Mouse (Mus musculus): Measurements from ENCODE around the gene Rab11b. TPM values are rescaled to one million over a fixed set of nuclear protein-coding genes. Genes with fewer than 3 reads are reported as not detected.

Gene Rab11b
- total RNA-seq, 1 experiment from 2014 or later: 33.9 TPM

DNA sequence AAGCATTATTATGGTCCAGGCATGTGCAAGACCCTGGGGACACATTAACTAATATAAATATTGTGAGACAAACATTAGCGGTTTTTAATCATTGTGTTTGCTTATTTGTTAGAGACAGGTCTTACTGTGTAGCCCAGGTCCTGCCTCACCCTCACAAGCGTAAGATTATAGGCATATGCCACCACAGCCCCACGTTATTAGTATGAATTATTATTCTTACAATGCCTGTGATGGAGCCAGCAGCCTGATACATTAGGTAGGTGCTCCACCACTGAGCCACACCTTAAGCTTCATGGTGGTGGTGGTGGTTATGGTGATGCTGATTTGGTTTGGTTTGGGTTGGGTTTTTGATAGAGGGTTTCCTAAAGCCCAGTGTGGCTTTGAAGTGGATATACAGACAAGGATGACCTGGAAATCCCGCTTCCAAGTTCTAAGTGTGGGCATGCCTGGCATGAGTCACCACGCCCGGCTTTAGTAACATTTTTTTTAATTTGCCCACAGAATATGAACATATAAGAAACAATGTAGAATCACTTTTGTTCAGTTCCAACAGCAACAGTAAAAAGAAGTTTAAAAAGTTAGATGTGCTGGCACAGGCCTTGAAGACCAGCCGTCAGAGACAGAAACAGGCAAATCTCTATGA is 40.5 kb downstream of the Rab11b start:
- no peak for ATAC-seq (ENCODE audit: extremely low read depth, insufficient number of reproducible peaks, low FRiP score, poor library complexity, severe bottlenecking)

DNA sequence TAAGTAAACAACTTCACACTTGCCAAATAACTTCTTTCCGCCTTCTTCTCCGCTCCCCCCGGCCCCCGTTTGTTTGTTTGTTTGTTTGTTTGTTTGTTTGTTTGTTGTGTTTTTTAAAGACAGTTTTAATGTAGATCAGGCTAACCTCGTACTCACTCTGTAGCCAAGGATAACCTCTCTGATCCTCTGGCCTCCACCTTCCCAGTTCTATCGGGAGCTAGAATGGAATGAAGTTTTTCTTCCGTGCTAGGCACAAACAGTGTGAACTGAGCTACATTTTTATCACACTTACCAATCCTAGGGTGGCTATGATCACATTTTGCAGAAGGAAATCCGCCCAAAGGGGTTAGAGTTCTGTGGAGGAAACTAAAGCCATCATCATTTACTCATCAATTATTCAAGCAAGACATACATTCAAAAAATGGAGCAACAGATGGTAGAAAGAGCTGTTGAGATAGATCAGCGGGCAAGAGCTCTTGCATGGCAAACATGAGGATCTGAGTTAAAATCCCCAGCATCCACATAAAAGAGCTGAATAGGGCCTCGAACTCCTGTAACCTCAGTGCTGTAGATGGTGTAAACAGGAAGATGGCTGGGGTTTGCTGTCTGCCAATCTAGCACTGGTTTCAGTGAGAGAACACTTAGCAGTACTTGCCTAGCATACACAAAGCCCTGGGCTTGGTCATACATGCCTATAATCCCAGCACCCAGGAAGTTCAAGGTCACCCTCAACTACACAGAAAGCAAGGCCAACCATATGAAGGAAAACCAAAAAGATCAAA is 41.2 kb downstream of the Rab11b start:
- ATAC-seq (ENCODE audit: extremely low read depth, insufficient number of reproducible peaks, low FRiP score, poor library complexity, severe bottlenecking): no peak

DNA sequence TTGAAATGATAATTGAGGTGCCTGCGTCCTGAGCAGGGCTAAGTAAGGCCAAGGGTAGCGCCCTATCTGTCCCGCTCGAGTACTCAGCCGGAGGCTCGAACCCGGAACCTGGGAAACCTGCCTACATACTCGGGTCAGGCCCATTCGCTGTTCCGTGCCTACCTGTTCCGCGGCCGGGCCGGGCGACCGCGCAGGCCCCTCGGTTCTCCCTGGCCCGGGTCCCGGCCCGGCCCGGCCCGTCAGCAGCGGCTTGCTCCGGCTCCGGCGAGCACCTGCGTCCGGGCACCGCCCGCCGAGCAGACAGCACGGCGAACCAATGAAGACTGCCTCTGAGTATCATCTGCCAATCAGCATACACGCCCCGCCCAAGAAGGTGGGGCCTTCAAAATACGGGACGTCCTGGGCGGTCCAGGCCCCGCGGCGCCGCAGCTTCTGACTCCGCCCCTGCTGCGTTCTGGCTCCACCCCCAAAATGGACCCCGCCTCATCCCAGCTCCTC is 41.9 kb downstream of the Rab11b start, which contains the start of gene March2:
Gene March2 (minus strand): TSS at position 287 of the 498 bp plus-strand sequence.
- ATAC-seq (ENCODE audit: extremely low read depth, insufficient number of reproducible peaks, low FRiP score, poor library complexity, severe bottlenecking): peak; percentile 100

GRCm38 (mm10) chr17:33717982-33718381 is 42.3 kb downstream of the Rab11b start:
- ATAC-seq (ENCODE audit: extremely low read depth, insufficient number of reproducible peaks, low FRiP score, poor library complexity, severe bottlenecking): no peak

DNA sequence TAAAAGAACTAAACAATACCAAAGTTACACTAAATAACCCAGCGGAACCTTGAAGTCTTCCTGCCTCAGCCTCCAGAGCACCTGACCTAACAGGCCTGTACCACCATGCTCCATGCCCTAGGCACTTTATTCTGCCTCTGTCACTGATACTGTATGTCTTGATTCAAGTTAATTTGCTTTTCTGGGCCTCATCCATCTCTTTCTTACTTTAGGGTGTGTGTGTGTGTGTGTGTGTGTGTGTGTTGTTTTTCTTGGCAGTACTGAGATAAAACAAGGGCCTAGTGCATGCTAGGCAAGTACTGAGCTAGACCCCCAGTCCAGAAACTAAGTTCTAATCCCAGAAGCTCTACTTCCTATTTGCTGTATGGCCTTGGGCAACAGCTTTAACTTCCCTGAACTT is 43.1 kb downstream of the Rab11b start:
- no peak for ATAC-seq (ENCODE audit: extremely low read depth, insufficient number of reproducible peaks, low FRiP score, poor library complexity, severe bottlenecking)

GRCm38 (mm10) chr17:33714779-33715178 is 45.6 kb downstream of the Rab11b start:
- ATAC-seq (ENCODE audit: extremely low read depth, insufficient number of reproducible peaks, low FRiP score, poor library complexity, severe bottlenecking): no peak

DNA sequence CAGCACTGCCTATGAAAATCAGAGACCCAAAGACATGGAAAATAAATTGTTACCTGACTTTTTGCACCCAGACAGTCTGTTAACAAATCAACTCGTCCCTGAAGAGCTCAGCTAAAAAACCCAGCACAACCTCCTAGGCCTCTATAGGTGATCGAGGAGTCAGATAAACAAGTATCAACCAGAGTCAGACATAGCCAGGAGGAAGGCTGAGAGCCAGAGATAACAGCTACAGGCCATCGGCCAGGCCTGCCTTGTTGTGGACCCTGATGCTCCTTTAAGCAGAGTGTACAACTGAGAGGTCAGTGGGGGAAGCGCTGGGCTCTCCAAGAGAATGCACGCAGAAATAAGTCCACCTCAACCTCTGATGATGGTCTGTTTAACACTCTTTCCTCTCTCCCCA is 47.1 kb downstream of the Rab11b start:
- ATAC-seq (ENCODE audit: extremely low read depth, insufficient number of reproducible peaks, low FRiP score, poor library complexity, severe bottlenecking): no peak

- no peak for ATAC-seq (ENCODE audit: extremely low read depth, insufficient number of reproducible peaks, low FRiP score, poor library complexity, severe bottlenecking)
Observed at GRCm38 (mm10) chr17:33709834-33710233, 50.5 kb downstream of the Rab11b start.

DNA sequence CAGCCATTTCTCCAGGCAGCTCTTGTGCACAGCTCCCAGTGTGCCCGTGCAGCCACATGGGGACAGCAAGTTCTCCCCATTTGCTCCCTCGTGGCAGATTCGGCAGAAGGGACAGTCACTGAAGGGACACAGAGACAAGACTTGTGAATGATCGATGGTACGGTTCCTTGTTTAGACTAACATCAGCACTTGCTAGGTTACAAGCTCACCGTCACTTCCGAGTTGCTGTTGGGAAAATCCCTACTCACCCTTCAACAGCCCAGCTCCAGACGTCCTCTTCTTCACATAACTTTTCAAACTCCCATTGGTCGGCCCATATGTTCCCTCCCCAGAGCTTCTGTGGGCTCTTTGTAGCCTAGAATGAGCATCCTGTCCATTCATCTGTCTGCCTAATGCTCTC is 57.2 kb downstream of the Rab11b start:
- ATAC-seq (ENCODE audit: extremely low read depth, insufficient number of reproducible peaks, low FRiP score, poor library complexity, severe bottlenecking): no peak

GRCm38 (mm10) chr17:33702178-33702577 is 58.2 kb downstream of the Rab11b start:
- no peak for ATAC-seq (ENCODE audit: extremely low read depth, insufficient number of reproducible peaks, low FRiP score, poor library complexity, severe bottlenecking)

DNA sequence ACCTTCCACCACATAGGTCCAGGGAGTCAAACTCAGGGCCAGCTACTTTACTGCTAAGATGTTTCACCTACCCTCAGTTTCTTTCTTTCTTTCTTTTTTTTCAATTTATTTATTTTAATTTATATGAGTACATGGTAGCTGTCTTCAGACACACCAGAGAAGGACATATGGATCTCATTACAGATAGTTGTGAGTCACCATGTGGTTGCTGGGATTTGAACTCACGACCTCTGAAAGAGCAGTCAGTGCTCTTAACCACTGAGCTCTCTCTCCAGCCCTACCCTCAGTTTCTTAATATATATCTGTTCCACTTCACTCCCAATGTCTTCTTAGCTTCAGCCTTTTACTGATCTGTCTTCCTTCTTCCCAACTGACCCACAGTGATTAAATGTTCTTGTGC is 64.9 kb downstream of the Rab11b start:
- ATAC-seq (ENCODE audit: extremely low read depth, insufficient number of reproducible peaks, low FRiP score, poor library complexity, severe bottlenecking): no peak

Other genes with a start within 250 kb of the Rab11b start
- 62.0 and 78.5 TPM in 2 replicates for gene Adamts10, start 236.3 kb downstream of the Rab11b start, total RNA-seq (2017)
- gene Myo1f, start 204.8 kb downstream of the Rab11b start, total RNA-seq (2017): 383 and 399 TPM in 2 replicates
- 35.3 and 40.5 TPM in 2 replicates for gene Zfp414, start 131.4 kb downstream of the Rab11b start, total RNA-seq (2017)
- 64.7 and 68.6 TPM in 2 replicates for gene Pram1, start 122.5 kb downstream of the Rab11b start, total RNA-seq (2017)
- 247 and 353 TPM in 2 replicates for gene Hnrnpm, start 73.7 kb downstream of the Rab11b start, total RNA-seq (2017)
- 62.6 and 68.3 TPM in 2 replicates for gene March2, start 41.9 kb downstream of the Rab11b start, total RNA-seq (2017)
- 2.3 TPM in 1 of 2 replicates, not detected in the other for gene Angptl4, start 21.3 kb upstream of the Rab11b start, total RNA-seq (2017)
- 3.1 and 4.0 TPM in 2 replicates for gene Kank3, start 50.0 kb upstream of the Rab11b start, total RNA-seq (2017)
- gene Rps28, start 64.0 kb upstream of the Rab11b start, total RNA-seq (2017): 701 and 811 TPM in 2 replicates
- gene Ndufa7, start 64.0 kb upstream of the Rab11b start, total RNA-seq (2017): 138 and 155 TPM in 2 replicates
- 1.6 and 2.9 TPM in 2 replicates for gene Cd320, start 82.6 kb upstream of the Rab11b start, total RNA-seq (2017)
- gene Gm7029, start 113.3 kb upstream of the Rab11b start, total RNA-seq (2017): not detected in 2 replicates
- gene Kifc1, start 130.1 kb upstream of the Rab11b start, total RNA-seq (2017): 0.86 and 3.0 TPM in 2 replicates
- gene Platr17, start 144.6 kb upstream of the Rab11b start, total RNA-seq (2017): 0.93 TPM in 1 of 2 replicates, not detected in the other
- gene Daxx, start 148.9 kb upstream of the Rab11b start, total RNA-seq (2017): 74.4 and 81.8 TPM in 2 replicates
- 198 and 225 TPM in 2 replicates for gene Tapbp, start 155.4 kb upstream of the Rab11b start, total RNA-seq (2017)
- gene Zbtb22, start 155.4 kb upstream of the Rab11b start, total RNA-seq (2017): 39.3 and 41.3 TPM in 2 replicates
- 146 and 180 TPM in 2 replicates for gene Rgl2, start 169.0 kb upstream of the Rab11b start, total RNA-seq (2017)
- 63.5 and 71.6 TPM in 2 replicates for gene Pfdn6, start 179.8 kb upstream of the Rab11b start, total RNA-seq (2017)
- gene Wdr46, start 180.1 kb upstream of the Rab11b start, total RNA-seq (2017): 16.1 and 24.2 TPM in 2 replicates
- gene B3galt4, start 191.0 kb upstream of the Rab11b start, total RNA-seq (2017): 7.1 and 7.7 TPM in 2 replicates
- gene Vps52, start 195.3 kb upstream of the Rab11b start, total RNA-seq (2017): 31.5 and 40.8 TPM in 2 replicates
- gene Rps18, start 195.5 kb upstream of the Rab11b start, total RNA-seq (2017): 780 and 810 TPM in 2 replicates
- 1,803 and 2,030 TPM in 2 replicates for gene H2-K1, start 239.8 kb upstream of the Rab11b start, total RNA-seq (2017)

Measured in neutrophil, adult 5-6 weeks (primary cell).